Mouse (Mus musculus) spleen, postnatal 10 days (tissue): Measurements from ENCODE around the gene Akap13.

ENCODE experiments used
- DNase-seq, 2 experiments: peaks; one replicate each; pipeline ENCODE4 v3.0.0; 2021 to 2022; ENCODE audit warnings: low spot score in 2 of 2

The Akap13 gene

DNA sequence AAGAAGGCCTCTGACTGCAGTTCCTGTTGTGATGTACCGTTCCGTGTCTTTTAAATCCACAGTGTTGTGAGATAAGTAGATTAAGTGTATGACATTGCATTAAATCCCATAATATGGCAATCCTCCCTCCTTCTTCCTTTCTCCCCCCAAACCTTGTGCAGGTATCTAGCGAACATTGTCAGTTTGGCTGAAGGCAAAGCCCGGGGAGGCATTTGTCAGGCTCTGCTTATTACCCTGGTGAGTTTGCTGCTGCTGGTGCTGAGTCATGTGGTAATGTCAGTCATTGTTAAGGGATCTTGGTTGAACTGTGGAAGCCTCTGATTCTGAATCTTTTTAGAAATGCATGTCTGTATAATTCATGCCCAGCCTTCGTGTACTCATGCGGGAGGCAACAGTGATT lies 60.1 kb downstream of the Akap13 start:
- DNase-seq = no peak

DNA sequence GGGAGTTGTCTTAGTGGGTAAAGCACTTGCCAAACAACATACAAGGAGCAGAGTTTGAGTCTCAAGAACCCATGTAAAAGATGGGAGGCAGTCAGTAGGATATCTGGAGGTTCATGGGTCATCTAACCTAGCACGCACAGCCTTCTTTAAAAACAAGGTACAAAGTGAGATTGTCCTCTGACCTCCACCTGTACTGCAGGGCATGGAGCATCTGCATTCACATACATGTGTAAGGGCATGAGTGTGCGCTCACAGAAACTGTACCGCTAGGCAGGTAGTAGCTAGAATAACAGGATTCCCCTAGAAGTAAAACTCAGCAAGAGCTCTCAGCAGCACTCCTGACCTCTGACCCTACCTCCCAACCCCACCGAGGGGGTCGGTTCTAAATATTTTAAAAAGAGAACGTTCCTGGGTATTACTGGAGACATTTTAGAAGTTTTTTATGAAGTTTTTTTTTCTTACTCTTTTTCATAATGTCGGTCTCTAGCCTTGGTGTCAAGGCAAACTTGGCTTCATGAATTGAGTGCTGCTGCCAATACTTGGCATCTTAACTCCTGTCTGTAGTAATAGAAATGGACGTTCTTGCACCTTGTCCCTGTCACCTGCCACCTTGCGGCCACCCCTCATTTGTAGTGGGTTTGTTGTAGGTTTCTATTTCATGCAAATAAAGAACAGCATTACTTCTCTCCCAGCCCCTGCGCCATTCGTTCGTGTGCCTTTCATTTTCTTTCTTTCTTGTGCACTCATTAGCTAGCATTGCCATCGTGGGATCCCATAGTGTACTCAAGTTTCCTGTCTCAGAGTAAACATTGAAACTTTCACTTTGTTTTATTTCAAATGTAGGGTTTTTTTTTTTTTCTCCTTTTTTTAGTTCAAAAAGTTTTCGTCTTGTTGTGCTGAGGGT lies 61.6 kb downstream of the Akap13 start:
- no peak for DNase-seq

DNA sequence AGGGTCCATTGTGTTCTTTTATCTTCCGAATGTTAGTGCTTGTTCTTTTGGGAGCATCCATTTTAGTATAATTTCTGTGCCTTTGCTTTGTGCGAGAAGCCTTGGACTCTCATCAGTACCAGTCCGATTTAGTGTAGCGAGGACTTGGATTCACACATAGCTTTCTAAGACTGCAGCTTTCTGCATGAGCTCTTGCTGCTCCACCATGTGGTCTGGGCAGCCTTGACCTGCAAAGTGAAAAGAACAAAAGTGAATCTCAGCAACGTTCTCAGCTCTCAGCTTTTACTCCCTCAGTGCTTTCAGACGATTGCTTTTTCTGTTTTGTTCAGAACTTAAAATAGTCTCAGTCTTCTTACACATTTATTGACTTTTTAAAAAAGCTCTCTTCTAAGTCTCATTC lies 65.2 kb downstream of the Akap13 start:
- no peak for DNase-seq

DNA sequence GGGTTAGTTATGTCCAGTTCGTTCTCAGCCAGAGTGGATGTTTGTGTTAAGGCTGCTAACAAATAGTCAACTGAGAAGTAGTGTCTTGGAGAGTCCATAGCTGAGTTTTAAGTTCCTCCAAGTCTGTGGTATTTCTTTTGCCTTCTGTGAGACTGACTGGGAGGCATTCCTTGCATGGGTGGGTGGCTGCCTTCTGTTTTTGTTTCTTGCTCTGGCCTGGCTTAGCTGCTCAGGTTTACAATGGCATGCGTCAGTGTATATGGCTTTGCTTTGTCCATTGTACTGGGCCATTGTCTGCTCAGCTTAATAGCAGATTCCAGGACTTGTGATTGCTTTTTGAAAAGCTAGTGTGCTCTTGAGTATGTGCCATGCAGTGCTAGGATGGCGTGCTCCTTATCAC lies 65.9 kb downstream of the Akap13 start:
- no peak for DNase-seq

DNA sequence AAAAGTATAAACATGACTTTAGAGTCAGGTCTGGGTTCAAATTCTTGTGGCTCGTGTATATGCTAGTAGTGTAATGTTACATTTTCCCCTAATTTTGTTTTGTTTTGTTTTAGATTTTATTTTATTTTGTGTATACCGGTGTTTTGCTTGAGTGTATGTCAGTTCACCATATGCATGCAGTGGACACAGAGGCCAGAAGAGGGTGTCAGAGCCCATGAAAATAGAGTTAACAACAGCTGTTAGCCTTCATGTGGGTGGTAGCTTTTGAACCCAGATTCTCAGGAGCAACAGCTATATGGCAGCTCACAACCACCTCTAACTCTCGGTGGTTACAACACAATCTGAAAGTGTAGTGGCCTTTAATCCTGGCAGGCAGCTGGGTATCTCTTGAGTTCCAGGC lies 66.9 kb downstream of the Akap13 start:
- no peak for DNase-seq

DNA sequence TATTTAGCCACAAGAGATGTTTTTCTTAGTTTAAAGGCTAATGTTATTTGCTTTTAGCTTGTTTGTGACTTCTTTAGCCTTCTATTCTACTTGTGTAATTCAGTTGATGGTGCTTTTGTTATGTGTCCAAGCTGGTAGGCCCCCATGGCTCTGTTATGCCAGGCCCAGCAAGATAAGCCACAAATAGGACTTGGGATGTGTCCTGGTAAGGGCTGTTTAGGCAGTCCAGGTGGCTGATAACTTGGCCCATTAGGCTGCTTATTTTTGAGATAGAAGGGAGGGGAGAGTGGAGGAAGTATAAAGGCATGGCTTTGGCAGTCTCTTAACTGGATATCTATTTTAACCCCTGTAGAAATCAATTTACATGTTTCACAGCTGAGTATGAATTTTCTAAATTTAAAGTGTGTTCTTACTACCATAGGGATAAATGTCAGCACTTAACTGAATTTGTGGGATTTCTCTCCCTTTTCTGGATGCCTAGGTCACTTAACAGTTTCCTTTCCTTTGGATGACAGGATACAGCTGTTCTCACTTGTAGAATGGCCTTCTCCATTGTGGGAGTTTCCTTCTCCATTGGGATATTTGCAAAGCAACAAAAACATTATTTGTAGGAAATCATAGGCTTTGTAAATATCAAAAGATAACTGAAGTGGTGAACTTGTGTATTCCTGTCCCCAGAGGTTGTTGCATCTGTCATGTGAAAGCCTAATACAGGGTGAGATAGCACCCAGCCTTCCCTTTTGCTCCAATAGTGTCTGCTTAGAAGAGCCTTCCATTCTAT lies 69.6 kb downstream of the Akap13 start:
- no peak for DNase-seq

DNA sequence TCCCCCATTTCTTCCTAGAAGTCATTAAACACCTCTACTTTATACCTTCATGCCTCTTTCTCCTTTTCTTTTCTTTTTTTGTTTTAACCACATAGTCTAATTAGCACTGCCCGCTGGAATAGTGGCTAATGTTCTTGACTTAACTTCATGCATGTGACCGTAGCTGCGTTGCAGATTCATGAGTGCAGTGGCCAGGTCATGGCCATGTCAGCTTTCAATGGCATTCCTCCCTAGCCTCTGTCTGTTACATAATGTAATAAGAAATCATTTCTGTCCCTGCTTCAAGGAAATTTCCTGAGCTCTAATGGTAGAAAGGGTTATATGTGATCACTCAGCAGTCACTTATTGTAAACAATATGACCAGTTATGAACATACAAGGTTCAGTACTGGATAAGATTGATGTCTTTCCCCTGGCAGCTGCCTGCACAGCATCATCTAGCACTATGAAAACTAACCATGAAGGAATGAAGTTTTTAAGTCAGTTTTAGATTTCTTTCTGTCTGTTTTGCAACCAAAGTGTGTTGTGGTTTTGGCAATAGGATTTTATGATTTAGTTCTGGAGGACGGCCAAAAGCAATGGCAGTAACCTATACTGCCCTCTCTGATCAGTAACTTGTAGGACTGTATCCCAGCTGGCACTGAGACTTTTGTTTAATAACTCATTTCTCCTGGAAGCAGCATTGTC lies 70.5 kb downstream of the Akap13 start:
- no peak for DNase-seq

DNA sequence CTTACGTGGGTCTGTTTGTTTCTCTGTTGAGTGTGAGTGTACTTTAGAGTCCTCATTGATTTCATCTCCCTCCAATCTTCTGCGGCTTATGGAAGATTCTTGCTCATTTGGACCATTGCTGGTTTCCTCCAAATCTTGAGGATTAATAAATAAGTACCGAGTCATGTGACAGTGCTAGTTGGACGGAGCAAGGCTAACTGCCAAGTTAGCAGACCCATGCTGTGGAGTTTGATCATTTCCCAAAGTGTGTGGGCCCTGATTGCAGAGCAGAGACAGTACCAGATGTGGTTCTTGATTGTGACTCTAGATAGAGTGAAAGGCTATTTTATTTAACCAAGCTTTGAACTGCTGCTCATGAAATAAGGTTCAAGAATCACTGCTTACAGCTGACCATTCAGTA lies 73.4 kb downstream of the Akap13 start:
- no peak for DNase-seq

DNA sequence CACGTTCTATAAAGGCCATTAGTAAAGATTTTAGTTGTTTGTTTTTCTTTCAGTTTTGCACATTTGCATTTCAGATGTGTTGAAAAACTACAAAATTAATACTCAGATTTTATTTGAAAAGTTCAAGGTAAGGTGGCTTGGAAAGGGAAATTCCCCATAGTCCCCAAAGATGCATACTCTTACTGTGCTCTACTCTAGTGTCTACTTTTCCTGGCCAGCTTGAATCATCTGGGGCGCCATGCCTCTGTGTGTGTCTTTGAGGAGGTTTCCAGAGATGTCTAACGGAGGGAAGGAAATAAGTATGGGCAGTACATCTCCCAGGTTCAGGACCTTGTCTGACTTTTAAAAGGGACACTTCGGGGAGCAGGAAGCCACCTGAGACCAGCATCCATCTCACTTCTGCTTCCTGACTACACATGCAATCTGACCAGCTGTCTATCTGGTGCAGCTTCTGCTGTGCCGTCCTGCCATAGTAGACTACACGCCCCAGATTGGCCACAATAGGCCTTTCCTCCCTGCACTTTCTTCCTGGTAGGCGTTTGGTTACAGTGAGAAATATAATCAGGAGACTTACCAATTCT lies 74.6 kb downstream of the Akap13 start:
- DNase-seq = peak in 1 of 2 experiments; percentile 26

DNA sequence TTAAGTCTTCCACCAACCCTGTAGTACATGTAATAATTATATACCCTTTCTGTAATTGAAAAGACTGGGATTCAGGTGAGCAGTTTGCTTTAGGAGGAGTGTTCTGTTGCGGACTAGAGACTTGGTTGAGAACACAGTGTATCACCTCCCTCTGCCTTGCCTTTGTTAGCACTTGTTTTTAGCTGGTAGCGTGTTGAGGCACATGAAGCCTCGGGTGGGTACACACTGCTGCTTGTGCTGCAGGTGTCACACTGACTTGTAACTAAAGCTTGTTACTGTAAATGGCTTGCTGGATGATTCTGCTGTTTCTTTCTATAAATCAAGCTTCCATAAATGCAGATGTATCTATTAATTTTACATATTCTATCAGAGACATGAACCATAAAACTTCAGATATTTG lies 75.3 kb downstream of the Akap13 start:
- DNase-seq = no peak

DNA sequence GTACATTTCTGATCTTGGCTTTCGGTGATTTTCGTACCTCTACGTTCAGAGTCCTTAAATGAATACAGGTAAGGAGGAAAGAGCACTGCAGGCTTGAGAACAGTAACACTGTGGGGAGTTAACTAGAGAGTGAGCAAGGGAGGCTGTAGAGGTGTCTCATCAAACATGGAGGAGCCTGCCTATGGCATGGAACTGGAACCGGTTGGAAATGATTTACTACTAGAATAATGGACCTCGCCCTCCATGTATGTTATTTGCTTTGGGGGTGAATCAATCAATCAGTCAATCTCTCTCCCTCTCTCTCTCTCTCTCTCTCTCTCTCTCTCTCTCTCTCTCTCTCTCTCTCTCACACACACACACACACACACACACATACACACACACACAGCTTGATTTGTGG lies 77.7 kb downstream of the Akap13 start:
- no peak for DNase-seq

DNA sequence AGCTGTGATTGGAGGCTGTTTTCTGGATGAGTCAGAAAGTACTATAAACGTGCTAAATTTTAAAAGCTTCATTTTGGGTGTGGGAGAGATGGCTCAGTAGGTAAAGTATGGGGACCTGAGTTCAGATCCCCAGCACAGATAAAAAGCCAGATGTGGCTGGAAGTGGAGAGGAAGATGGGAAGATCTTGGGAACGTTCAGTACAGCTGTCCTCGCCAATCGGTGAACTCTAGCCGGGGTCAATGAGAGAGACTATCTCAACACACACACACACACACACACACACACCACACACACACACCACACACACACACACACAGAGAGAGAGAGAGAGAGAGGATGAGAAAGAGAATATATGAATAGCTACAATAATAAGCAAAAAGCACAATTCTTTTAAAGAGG lies 81.0 kb downstream of the Akap13 start:
- no peak for DNase-seq

DNA sequence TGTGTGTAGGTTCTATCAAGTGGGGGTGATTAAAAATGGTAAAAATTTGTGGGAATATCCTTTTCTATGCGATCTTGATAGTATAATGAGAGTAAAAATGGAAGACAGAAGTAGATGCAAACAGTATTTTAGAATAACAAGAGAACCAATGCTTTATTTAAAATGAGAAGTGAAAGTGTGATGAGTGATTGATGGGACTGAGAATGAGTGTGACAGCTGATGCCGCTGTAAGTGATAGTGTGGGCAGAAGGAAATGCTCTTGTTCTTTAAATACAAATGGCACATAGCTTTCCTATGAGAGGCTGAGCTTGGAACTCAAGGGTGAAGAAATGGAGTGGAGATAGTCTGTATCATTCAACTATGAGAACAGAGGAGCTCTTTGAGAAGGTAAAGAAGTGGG lies 82.2 kb downstream of the Akap13 start:
- no peak for DNase-seq

DNA sequence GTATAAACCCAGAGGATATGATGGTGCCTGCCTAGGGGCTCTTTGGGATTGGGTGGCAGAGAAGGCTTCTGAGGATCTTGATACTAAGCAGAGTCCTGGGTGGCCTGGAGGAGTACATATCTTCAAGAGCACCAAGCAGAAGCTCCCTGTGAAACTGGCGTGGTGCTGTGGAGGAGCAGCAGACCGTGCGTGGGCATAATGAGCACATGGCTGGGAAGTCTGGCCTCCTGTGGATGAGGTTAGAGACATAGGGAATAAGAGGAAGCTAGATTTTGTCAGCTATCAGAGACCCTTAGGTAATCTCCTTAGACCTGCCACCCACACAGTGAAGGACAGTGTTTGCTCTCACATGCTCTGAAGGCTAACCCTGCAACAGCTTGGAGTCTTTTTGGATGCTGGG lies 83.2 kb downstream of the Akap13 start:
- DNase-seq = no peak

DNA sequence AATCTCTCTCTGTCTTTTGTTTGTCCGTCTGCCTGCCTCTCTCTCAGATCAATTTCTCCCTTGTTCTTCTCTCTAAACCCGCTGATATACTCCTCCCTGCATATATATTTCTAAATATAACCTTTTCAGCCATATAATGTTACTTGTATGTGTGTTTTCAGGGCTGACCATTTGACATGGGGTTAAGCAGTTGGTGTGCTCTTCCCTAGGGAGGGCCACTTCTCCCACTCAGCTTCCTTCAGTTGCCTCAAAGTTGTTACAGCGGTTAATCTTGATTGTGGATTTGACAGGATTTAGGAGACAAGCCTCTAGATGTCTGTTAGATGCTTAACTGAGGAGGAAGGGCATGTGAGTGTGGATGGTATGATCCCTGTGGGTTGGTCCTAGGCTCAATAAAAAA lies 83.8 kb downstream of the Akap13 start:
- DNase-seq = no peak

DNA sequence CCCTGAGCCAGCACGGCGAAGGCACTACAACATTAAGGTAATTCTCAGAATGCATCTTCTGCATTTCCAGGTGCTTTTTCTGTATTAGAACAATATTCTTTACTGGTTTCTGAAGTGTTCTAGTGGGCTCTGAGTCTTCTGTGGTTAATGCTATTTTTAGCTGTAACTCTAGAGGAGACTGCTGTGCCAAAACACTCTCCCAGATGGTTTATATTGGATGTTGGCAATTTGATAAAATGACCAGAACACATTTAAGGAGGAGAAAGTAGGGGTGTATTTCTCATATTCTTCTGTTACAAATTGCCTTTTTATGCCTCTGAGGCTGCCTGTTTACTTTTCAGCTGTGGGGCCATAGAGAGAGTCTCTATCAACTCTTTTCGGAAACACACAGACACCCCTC lies 94.5 kb downstream of the Akap13 start:
- no peak for DNase-seq

DNA sequence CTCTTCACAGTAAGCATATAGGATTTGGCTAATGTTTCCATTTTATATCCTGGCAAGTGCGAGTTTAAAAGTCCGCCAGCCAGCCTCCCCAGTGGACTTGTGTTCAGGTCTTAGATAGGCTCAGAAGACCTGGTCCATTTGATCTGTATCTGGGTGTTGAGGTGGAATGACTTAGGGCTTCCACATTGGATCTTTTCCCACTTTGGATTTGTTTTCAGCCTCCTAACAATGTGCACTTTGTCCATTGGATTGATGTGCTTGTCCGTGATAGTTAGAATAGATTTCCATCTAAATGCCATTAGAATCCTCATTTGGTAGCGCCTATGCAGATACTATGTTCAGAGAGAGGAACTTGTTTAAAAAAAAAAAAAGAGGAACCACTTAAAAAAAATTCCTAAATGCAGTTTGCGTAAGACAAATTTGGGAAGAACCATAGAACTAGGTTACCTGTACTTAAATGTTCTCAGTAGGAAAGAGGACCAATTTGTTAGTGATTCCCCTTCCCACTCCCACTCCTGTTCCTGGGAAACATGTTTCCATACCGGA lies 95.5 kb downstream of the Akap13 start:
- no peak for DNase-seq

DNA sequence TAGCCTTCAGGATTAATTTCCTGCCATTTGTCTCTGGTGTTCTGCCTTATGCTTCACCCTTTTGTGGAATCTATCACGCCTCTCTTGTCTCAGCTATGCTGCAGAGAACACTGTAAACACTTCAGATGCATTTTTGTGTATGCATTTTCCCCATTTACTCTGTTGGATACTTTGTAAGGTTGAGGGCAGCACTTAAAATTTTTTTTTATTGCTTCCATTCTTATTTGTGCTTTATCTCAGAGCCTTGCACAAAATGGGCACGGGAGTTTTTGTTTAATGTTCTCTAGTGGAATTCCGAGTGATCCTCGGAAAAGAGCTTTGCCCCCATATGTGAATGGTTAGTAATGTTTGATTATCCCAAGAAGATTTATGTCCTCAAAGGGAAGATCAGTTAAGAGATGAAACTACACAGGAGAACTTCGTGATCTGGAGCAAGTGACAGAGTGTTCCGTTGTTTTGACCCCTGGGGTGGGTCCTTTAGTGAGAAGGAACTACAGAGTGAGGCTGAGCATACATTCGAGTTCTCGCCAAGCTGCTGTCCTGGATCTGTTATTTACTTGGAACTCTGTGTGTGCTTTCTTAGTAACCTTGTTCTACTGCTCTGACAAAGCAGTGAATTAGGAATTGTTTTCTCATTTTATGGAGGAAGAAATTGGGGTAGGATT lies 97.8 kb downstream of the Akap13 start:
- no peak for DNase-seq

DNA sequence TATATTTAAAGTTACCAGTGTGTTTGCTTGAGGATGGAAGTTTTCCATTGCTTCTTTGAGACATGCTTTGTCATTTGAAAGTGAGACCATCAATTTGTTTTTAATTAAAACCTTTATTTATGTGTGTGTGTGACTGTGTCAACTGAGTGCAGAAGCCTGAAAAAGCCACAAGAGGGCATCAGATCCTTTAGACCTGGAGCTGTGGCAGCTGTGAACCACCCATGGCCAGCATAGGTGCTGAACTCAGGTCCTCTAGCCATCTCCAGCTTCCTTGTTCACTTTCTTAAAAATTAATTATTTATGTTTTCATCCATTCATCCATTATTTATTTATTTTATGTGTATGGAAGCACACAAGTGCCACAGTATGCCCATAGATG lies 98.3 kb downstream of the Akap13 start:
- peak in 1 of 2 experiments; percentile 28 for DNase-seq

DNA sequence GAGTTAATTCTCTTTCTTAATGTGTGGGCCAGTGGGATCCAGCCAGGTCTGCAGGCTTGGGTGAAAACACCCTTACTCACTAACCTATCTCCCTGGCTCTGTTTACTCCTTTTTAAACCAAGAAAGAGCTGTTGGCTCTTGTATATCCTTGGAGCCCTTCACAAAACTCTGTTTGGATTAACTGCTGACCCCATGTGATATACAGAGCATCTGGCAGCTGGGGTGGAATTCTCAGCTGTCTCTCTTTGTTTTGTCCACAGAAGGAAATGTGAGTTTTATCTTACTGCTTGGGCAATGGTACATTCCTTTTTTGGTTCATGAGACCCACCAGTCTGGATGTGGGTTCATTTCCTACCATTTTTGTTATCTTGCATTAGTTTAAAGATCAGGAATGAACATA lies 98.7 kb downstream of the Akap13 start:
- no peak for DNase-seq

DNA sequence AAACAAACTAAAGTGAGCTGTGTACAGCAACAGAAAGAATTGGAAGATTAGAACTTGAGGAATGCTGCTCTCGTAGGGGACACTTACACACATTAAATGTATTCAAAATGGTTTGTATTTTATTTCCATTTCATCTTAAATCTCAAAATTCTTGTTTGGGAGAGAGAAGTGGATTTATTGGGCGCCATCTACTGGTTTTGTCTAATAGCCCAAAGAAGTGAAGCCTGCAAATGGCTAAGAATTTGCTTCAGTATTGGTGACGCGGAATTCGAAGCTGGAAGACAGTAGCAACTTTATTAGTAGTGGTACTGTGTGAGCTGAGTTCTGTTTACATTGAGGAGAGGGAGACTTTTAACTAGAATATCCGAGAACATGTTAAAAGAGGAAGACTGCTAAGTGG lies 100.6 kb downstream of the Akap13 start:
- DNase-seq = no peak
